24 mouse cellular contexts compared by ENCODE assay signal in genomic region chr1:37151896-37152295, GRCm38 (mm10).
A peak's percentile ranks its signal among the peaks of the same experiment; 100 is the strongest.
DNase-seq lines count a peak whose midpoint lies in the region; ATAC-seq and TF ChIP-seq lines count a peak whose summit lies in the region.
"Had no signal": no experiment of that assay in that cellular context is flagged by ENCODE, and none has a peak within 500 bp of the region (broad histone marks: within the 10 kb centered on the region; RNA-seq: fewer than 3 reads in every experiment).

No protein-coding gene starts in this region.

- in situ Hi-C loops in ES-E14 (cut with MboI; ENCODE audit: low sequenced_read_pairs in 2 of 2, unreplicated experiment in 2 of 2) = no loop called here

- H3K27ac ChIP-seq in kidney, postnatal 0 days = no peak overlapping the region
- no peak overlapping the region for H3K27ac ChIP-seq in lung, postnatal 0 days (ENCODE audit: low read length)
- H3K27ac ChIP-seq in ES-E14 (ENCODE audit: insufficient read depth, low read depth, low read length, poor library complexity, severe bottlenecking) = no peak overlapping the region
- H3K27ac ChIP-seq in kidney, embryonic 14.5 days (ENCODE audit: low read depth, low read length) = no peak overlapping the region
- H3K27ac ChIP-seq: embryonic facial prominence, embryonic 15.5 days; forebrain, embryonic 15.5 days; hindbrain, embryonic 10.5 days; limb, embryonic 10.5 days; liver, embryonic 13.5 days had no signal

- no peak for DNase-seq in kidney, postnatal 0 days (ENCODE audit: low spot score)
- no peak for DNase-seq in kidney, postnatal 4 days
- DNase-seq in lung, postnatal 0 days (ENCODE audit: low spot score) = no peak
- DNase-seq in lung, adult 18-20 months = no peak
- DNase-seq in ES-E14 (ENCODE audit: low read depth, low spot score) = no peak
- DNase-seq in natural killer cell, adult 2 months (ENCODE audit: low spot score in 2 of 2) = no peak
- DNase-seq: adrenal gland, adult 2 months; cerebellum, adult 11 months; cerebellum, adult 9-11 months; gastrocnemius, postnatal 14 days; heart, adult 11 months; heart, postnatal 10 days; kidney, adult 11 months; liver, embryonic 13.5 days; lung, postnatal 10 days; thymus, postnatal 25 days had no signal

- H3K36me3 ChIP-seq in kidney, postnatal 0 days (ENCODE audit: insufficient read depth, low read length) = no peaks in the 10 kb centered on the region
- no peaks in the 10 kb centered on the region for H3K36me3 ChIP-seq in lung, postnatal 0 days (ENCODE audit: insufficient read depth, low read length)
- H3K36me3 ChIP-seq in ES-E14 (ENCODE audit: control insufficient read depth, insufficient read depth, low read length, poor library complexity, severe bottlenecking) = no peaks in the 10 kb centered on the region
- H3K36me3 ChIP-seq in kidney, embryonic 14.5 days (ENCODE audit: control insufficient read depth, insufficient read depth, low read length) = no peaks in the 10 kb centered on the region
- H3K36me3 ChIP-seq: embryonic facial prominence, embryonic 15.5 days; forebrain, embryonic 15.5 days; heart, embryonic 12.5 days; hindbrain, embryonic 10.5 days; limb, embryonic 10.5 days; liver, embryonic 13.5 days had no signal

- H3K4me1 ChIP-seq in kidney, postnatal 0 days (replicated peaks; ENCODE audit: insufficient read depth, low read length) = no peaks in the 10 kb centered on the region
- no peaks in the 10 kb centered on the region for H3K4me1 ChIP-seq in lung, postnatal 0 days (ENCODE audit: insufficient read depth, low read depth, low read length)
- H3K4me1 ChIP-seq in ES-E14 (ENCODE audit: control insufficient read depth in 2 of 2, insufficient read depth in 2 of 2, low read length in 2 of 2, poor library complexity in 1 of 2) = peaks cover 0 to 6% of the 10 kb centered on the region in 2 experiments; a peak in 2 of 4 replicates
- no peaks in the 10 kb centered on the region for H3K4me1 ChIP-seq in kidney, embryonic 14.5 days (ENCODE audit: control insufficient read depth, insufficient read depth, low read length)
- H3K4me1 ChIP-seq: embryonic facial prominence, embryonic 15.5 days; forebrain, embryonic 15.5 days; heart, embryonic 12.5 days; hindbrain, embryonic 10.5 days; limb, embryonic 10.5 days; liver, embryonic 13.5 days had no signal

- H3K9me3 ChIP-seq in kidney, postnatal 0 days (replicated peaks; ENCODE audit: low read length) = no peaks in the 10 kb centered on the region
- H3K9me3 ChIP-seq in lung, postnatal 0 days (ENCODE audit: low read length) = no peaks in the 10 kb centered on the region
- no peaks in the 10 kb centered on the region for H3K9me3 ChIP-seq in ES-E14 (ENCODE audit: control insufficient read depth, insufficient read depth, low read depth, low read length)
- H3K9me3 ChIP-seq in kidney, embryonic 14.5 days (ENCODE audit: control insufficient read depth, low read length) = no peaks in the 10 kb centered on the region
- H3K9me3 ChIP-seq: embryonic facial prominence, embryonic 15.5 days; forebrain, embryonic 15.5 days; heart, embryonic 12.5 days; hindbrain, embryonic 10.5 days; limb, embryonic 10.5 days; liver, embryonic 13.5 days had no signal

- TF ChIP-seq EP300 in lung, postnatal 0 days (IDR thresholded peaks at IDR 0.05) = no peak

- 89% methylated on average over 9 of the region's 9 CpGs for WGBS in kidney, postnatal 0 days
- WGBS in lung, postnatal 0 days = 87% methylated on average over 9 of the region's 9 CpGs
- WGBS in kidney, embryonic 14.5 days = 88% methylated on average over 9 of the region's 9 CpGs

- no peak overlapping the region for H3K4me2 ChIP-seq in kidney, postnatal 0 days (ENCODE audit: low read length)
- no peak overlapping the region for H3K4me2 ChIP-seq in lung, postnatal 0 days (replicated peaks; ENCODE audit: low read depth, low read length)
- no peak overlapping the region for H3K4me2 ChIP-seq in kidney, embryonic 14.5 days (replicated peaks; ENCODE audit: low read depth, low read length)
- H3K4me2 ChIP-seq: embryonic facial prominence, embryonic 15.5 days; forebrain, embryonic 15.5 days; heart, embryonic 12.5 days; liver, embryonic 13.5 days; midbrain, embryonic 11.5 days had no signal

- H3K4me3 ChIP-seq in kidney, postnatal 0 days (replicated peaks; ENCODE audit: low read depth, low read length) = no peak overlapping the region
- H3K4me3 ChIP-seq in lung, postnatal 0 days (ENCODE audit: low read depth, low read length) = no peak overlapping the region
- H3K4me3 ChIP-seq in ES-E14 (ENCODE audit: insufficient read depth in 1 of 2, low read depth in 1 of 2, low read length in 2 of 2, poor library complexity in 1 of 2, severe bottlenecking in 1 of 2) = no peak overlapping the region
- H3K4me3 ChIP-seq in kidney, embryonic 14.5 days (ENCODE audit: low read length) = no peak overlapping the region
- H3K4me3 ChIP-seq: embryonic facial prominence, embryonic 15.5 days; forebrain, embryonic 15.5 days; heart, embryonic 12.5 days; hindbrain, embryonic 10.5 days; limb, embryonic 10.5 days; liver, embryonic 13.5 days had no signal

- H3K27me3 ChIP-seq in kidney, postnatal 0 days (ENCODE audit: insufficient read depth, low read length) = no peaks in the 10 kb centered on the region
- H3K27me3 ChIP-seq in lung, postnatal 0 days (replicated peaks; ENCODE audit: insufficient read depth, low read length) = no peaks in the 10 kb centered on the region
- no peaks in the 10 kb centered on the region for H3K27me3 ChIP-seq in kidney, embryonic 14.5 days (ENCODE audit: control insufficient read depth, insufficient read depth, low read length)
- H3K27me3 ChIP-seq: embryonic facial prominence, embryonic 15.5 days; forebrain, embryonic 15.5 days; heart, embryonic 12.5 days; liver, embryonic 13.5 days had no signal

- no peak for ATAC-seq in kidney, postnatal 0 days (replicated peaks; ENCODE audit: low FRiP score, low read depth)
- ATAC-seq in lung, postnatal 0 days = no peak
- no peak for ATAC-seq in kidney, embryonic 14.5 days (ENCODE audit: low FRiP score, low TSS enrichment)
- ATAC-seq: CD4-positive, CD25-positive, alpha-beta regulatory T cell, adult 4 months; forebrain, embryonic 15.5 days had no signal

- no peak overlapping the region for H3K9ac ChIP-seq in kidney, postnatal 0 days (ENCODE audit: low read depth, low read length)
- no peak overlapping the region for H3K9ac ChIP-seq in lung, postnatal 0 days (replicated peaks; ENCODE audit: low read depth)
- no peak overlapping the region for H3K9ac ChIP-seq in ES-E14 (ENCODE audit: insufficient read depth, low read depth, low read length, poor library complexity, severe bottlenecking)
- H3K9ac ChIP-seq in kidney, embryonic 14.5 days (ENCODE audit: low read depth, low read length) = no peak overlapping the region
- H3K9ac ChIP-seq: embryonic facial prominence, embryonic 15.5 days; forebrain, embryonic 15.5 days; heart, embryonic 12.5 days; liver, embryonic 13.5 days had no signal

- 0 out of 2 replicates have a peak, but pooled peaks have one; percentile 3 for TF ChIP-seq CTCF in kidney, postnatal 0 days (IDR thresholded peaks at IDR 0.05; ENCODE audit: low read depth)
- peak; percentile 15; the same call in 1 of the 2 replicates for TF ChIP-seq CTCF in lung, postnatal 0 days (IDR thresholded peaks at IDR 0.05)

TF ChIP-seq in ES-E14, 5 proteins besides CTCF, POLR2A, EP300 and RAD21:
- TF ChIP-seq ZC3H11A (IDR thresholded peaks at IDR 0.05; ENCODE audit: borderline replicate concordance, low read depth, low read length) = 0 out of 2 replicates have a peak, but pooled peaks have one; percentile 26
- no peak for TF ChIP-seq HCFC1 (IDR thresholded peaks at IDR 0.05; ENCODE audit: borderline replicate concordance, insufficient read depth, low read length)
- TF ChIP-seq MAFK (IDR thresholded peaks at IDR 0.05; ENCODE audit: insufficient read depth, low read depth, low read length) = no peak
TF ChIP-seq in ES-E14: peak in this region for 1.
